Mouse (Mus musculus): ENCODE data around the gene Jam3.

Jam3 gene

GRCm38 (mm10) chr9:27110681-27111080, 44.5 kb downstream of the Jam3 start:
- DNase-seq (ENCODE audit: low spot score) = no peak

- no peak for DNase-seq (ENCODE audit: low spot score)
Measured at GRCm38 (mm10) chr9:27109533-27110514, 45.4 kb downstream of the Jam3 start.

- DNase-seq (ENCODE audit: low spot score) = no peak
Measured at GRCm38 (mm10) chr9:27108451-27108850, 46.8 kb downstream of the Jam3 start.

GRCm38 (mm10) chr9:27106081-27106480, 49.1 kb downstream of the Jam3 start:
- DNase-seq (ENCODE audit: low spot score) = no peak

- DNase-seq (ENCODE audit: low spot score) = no peak
Measured at GRCm38 (mm10) chr9:27101466-27101865, 53.8 kb downstream of the Jam3 start.

- no peak for DNase-seq (ENCODE audit: low spot score)
Measured at GRCm38 (mm10) chr9:27099474-27099873, 55.7 kb downstream of the Jam3 start.

- DNase-seq (ENCODE audit: low spot score) = no peak
Measured at GRCm38 (mm10) chr9:27098557-27098956, 56.7 kb downstream of the Jam3 start.

- DNase-seq (ENCODE audit: low spot score) = no peak
Measured at GRCm38 (mm10) chr9:27098092-27098491, 57.1 kb downstream of the Jam3 start.

- no peak for DNase-seq (ENCODE audit: low spot score)
Measured at GRCm38 (mm10) chr9:27092916-27093315, 62.3 kb downstream of the Jam3 start.

GRCm38 (mm10) chr9:27090801-27091775, 64.1 kb downstream of the Jam3 start:
- DNase-seq (ENCODE audit: low spot score) = no peak

- DNase-seq (ENCODE audit: low spot score) = no peak
Measured at GRCm38 (mm10) chr9:27090134-27090533, 65.1 kb downstream of the Jam3 start.

- DNase-seq (ENCODE audit: low spot score) = no peak
Measured at GRCm38 (mm10) chr9:27087402-27087801, 67.8 kb downstream of the Jam3 start.

- no peak for DNase-seq (ENCODE audit: low spot score)
Measured at GRCm38 (mm10) chr9:27086256-27086655, 69.0 kb downstream of the Jam3 start.

- DNase-seq (ENCODE audit: low spot score) = no peak
Measured at GRCm38 (mm10) chr9:27075812-27076211, 79.4 kb downstream of the Jam3 start.

- DNase-seq (ENCODE audit: low spot score) = no peak
Measured at GRCm38 (mm10) chr9:27074677-27075076, 80.5 kb downstream of the Jam3 start.

GRCm38 (mm10) chr9:27070895-27071294, 84.3 kb downstream of the Jam3 start:
- DNase-seq (ENCODE audit: low spot score) = no peak

- no peak for DNase-seq (ENCODE audit: low spot score)
Measured at GRCm38 (mm10) chr9:27058341-27058740, 96.9 kb downstream of the Jam3 start.

- no peak for DNase-seq (ENCODE audit: low spot score)
Measured at GRCm38 (mm10) chr9:27049492-27049891, 105.7 kb downstream of the Jam3 start.
